ENCODE assay signal across 20 mouse cellular contexts in the genomic region with DNA sequence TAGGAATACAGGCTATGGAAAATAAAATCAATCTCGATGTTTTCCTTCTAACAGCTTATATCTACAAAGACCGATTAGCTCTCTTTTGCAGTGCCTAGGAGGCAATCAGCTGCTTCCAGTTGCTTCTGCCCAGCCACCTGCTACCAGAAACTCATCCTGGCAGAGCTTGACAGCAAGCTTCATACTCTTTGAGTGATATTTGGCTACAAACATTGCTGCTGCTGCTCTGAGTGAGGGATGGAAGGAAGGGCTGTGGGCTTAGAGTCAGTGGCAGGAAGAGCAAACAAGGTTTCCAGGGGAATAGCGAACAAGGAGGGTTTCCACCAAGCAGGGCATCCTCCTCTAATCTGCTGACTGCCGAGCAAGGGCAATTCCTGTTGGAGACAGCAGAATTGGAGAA. TPM values are rescaled to one million over a fixed set of nuclear protein-coding genes. Genes with fewer than 3 reads are reported as not detected.
"Had no signal": no experiment of that assay in that cellular context is flagged by ENCODE, and none has a peak within 500 bp of the region (broad histone marks: within the 10 kb centered on the region; RNA-seq: fewer than 3 reads in every experiment).

No protein-coding gene starts in this region.

- H3K4me2 ChIP-seq: limb, embryonic 12.5 days; liver, embryonic 13.5 days; lung, embryonic 15.5 days; neural tube, embryonic 12.5 days had no signal

- H3K4me3 ChIP-seq: limb, embryonic 12.5 days; liver, embryonic 13.5 days; lung, embryonic 15.5 days; myocyte; neural tube, embryonic 12.5 days had no signal

- DNase-seq: kidney, adult 11 months; kidney, adult 9 months; kidney, postnatal 36 days; layer of hippocampus, adult 9-11 months; layer of hippocampus, postnatal 36 days; liver; liver, embryonic 13.5 days; liver, postnatal 0 days; lung, postnatal 14 days; right cerebral cortex, adult 18-20 months; right cerebral cortex, postnatal 25 days; thymus, postnatal 36 days had no signal

- H3K9me3 ChIP-seq: limb, embryonic 12.5 days; liver, embryonic 13.5 days; lung, embryonic 15.5 days; neural tube, embryonic 12.5 days had no signal

- H3K36me3 ChIP-seq: limb, embryonic 12.5 days; liver, embryonic 13.5 days; lung, embryonic 15.5 days; neural tube, embryonic 12.5 days had no signal

- H3K9ac ChIP-seq: limb, embryonic 12.5 days; liver, embryonic 13.5 days; liver, postnatal 0 days; lung, embryonic 15.5 days; neural tube, embryonic 12.5 days had no signal

- H3K27ac ChIP-seq: kidney, postnatal 0 days; limb, embryonic 12.5 days; liver, embryonic 13.5 days; lung, embryonic 15.5 days; macrophage; neural tube, embryonic 12.5 days had no signal

- ATAC-seq: liver, postnatal 0 days had no signal

- H3K4me1 ChIP-seq: limb, embryonic 12.5 days; liver, embryonic 13.5 days; lung, embryonic 15.5 days; neural tube, embryonic 12.5 days had no signal

RNA-seq across cellular contexts. Expression of a gene that starts 7.6 kb away (rescaled TPM):
- total RNA-seq: megakaryocyte-erythroid progenitor cell, adult 5-6 weeks had no signal
- polyA plus RNA-seq: macrophage; small intestine, adult 2 months had no signal

RNA-seq across cellular contexts. Expression of a gene that starts 51.1 kb away (rescaled TPM):
- total RNA-seq: megakaryocyte-erythroid progenitor cell, adult 5-6 weeks had no signal
- polyA plus RNA-seq: liver, embryonic 13.5 days; lung, embryonic 15.5 days; macrophage; small intestine, adult 2 months had no signal
